Mouse (Mus musculus) C2C12 (cell line): Measurements from ENCODE around the gene Ackr2.

Source experiments
- CEBPB ChIP-seq: IDR thresholded peaks from one replicate; pipeline ENCODE4 v1.6.1; 2011; ENCODE audit warnings: low read depth, mild to moderate bottlenecking, control low read depth, moderate library complexity
- CTCF ChIP-seq: IDR thresholded peaks from one replicate; pipeline ENCODE4 v1.5.1; 2011; ENCODE audit not compliant: control insufficient read depth, insufficient read depth, insufficient read length
- FOSL1 ChIP-seq: IDR thresholded peaks from one replicate; pipeline ENCODE4 v1.8.0; 2011; ENCODE audit warnings: mild to moderate bottlenecking, low read length; ENCODE audit not compliant: poor library complexity, insufficient read depth, severe bottlenecking
- MAX ChIP-seq: IDR thresholded peaks from one replicate; pipeline ENCODE4 v1.6.1; 2011; ENCODE audit warnings: mild to moderate bottlenecking, control low read depth
- MYOD1 ChIP-seq: IDR thresholded peaks from one replicate; pipeline ENCODE4 v1.6.1; 2011; ENCODE audit warnings: low read depth; ENCODE audit not compliant: control insufficient read depth, insufficient read length
- MYOG ChIP-seq: IDR thresholded peaks from one replicate; pipeline ENCODE4 v1.6.1; 2011; ENCODE audit not compliant: control insufficient read depth, insufficient read length; ENCODE audit errors: extremely low read depth
- USF1 ChIP-seq: IDR thresholded peaks from one replicate; pipeline ENCODE4 v1.6.1; 2011; ENCODE audit warnings: low read depth, mild to moderate bottlenecking, control low read depth, moderate library complexity

GRCm38 (mm10) chr9:121912786-121913185 lies 14.6 kb downstream of the Ackr2 start:
- no peak for TF ChIP-seq CTCF
- TF ChIP-seq USF1, result no peak
- no peak for TF ChIP-seq MAX
- no peak for TF ChIP-seq MYOG
- TF ChIP-seq CEBPB, result no peak
- no peak for TF ChIP-seq FOSL1
- TF ChIP-seq MYOD1, result no peak
